Mouse (Mus musculus) bone marrow, adult 2 months (tissue): Measurements from ENCODE around the gene Naxe. TPM values are rescaled to one million over a fixed set of nuclear protein-coding genes. Genes with fewer than 3 reads are reported as not detected.
A peak's percentile ranks its signal among the peaks of the same experiment; 100 is the strongest.

Source experiments
- H3K27ac ChIP-seq: fragments of 200-500 bp; 2 replicates; pipeline ENCODE4 v1.5.1; 2012; ENCODE audit warnings: low read depth, mild to moderate bottlenecking, control low read depth, inconsistent platforms, low read length; ENCODE audit not compliant: control insufficient read depth, poor library complexity, insufficient read depth
- H3K4me1 ChIP-seq: fragments of 200-500 bp; 2 replicates; pipeline ENCODE4 v1.6.1; 2011; ENCODE audit warnings: low read length; ENCODE audit not compliant: control insufficient read depth, insufficient read depth
- H3K4me3 ChIP-seq: fragments of 200-500 bp; replicated peaks from 2 replicates; pipeline ENCODE3; 2011; ENCODE audit warnings: mild to moderate bottlenecking, low read depth, low read length, control low read depth; ENCODE audit not compliant: control insufficient read depth
- CTCF ChIP-seq: fragments of 200-500 bp; IDR thresholded peaks from 2 replicates; pipeline ENCODE4 v1.5.1; 2011; ENCODE audit warnings: low read length, control low read depth; ENCODE audit not compliant: control insufficient read depth, insufficient read depth
- POLR2A ChIP-seq: fragments of 200-500 bp; IDR thresholded peaks from 2 replicates; pipeline ENCODE4 v1.6.1; 2011; ENCODE audit warnings: low read depth, mild to moderate bottlenecking, control low read depth, low read length, borderline replicate concordance; ENCODE audit not compliant: control insufficient read depth
- WGBS: fragments of 180-500 bp; shearing (Covaris S2); methylation state at CpG from one replicate; pipeline ENCODE4 v1.1.7; 2018; 5-methylcytosine and 5-hydroxymethylcytosine counted together
- polyA plus RNA-seq: library from polyadenylated mRNA; stranded (reverse); fragments of >200 nt; gene quantifications from 2 replicates; pipeline ENCODE4 v1.2.4, GENCODE M21; 2011; ENCODE audit warnings: low replicate concordance; ENCODE audit not compliant: missing spikeins, insufficient read depth, insufficient read length

Gene Naxe
- polyA plus RNA-seq = 17.1 and 54.7 TPM in 2 replicates

DNA sequence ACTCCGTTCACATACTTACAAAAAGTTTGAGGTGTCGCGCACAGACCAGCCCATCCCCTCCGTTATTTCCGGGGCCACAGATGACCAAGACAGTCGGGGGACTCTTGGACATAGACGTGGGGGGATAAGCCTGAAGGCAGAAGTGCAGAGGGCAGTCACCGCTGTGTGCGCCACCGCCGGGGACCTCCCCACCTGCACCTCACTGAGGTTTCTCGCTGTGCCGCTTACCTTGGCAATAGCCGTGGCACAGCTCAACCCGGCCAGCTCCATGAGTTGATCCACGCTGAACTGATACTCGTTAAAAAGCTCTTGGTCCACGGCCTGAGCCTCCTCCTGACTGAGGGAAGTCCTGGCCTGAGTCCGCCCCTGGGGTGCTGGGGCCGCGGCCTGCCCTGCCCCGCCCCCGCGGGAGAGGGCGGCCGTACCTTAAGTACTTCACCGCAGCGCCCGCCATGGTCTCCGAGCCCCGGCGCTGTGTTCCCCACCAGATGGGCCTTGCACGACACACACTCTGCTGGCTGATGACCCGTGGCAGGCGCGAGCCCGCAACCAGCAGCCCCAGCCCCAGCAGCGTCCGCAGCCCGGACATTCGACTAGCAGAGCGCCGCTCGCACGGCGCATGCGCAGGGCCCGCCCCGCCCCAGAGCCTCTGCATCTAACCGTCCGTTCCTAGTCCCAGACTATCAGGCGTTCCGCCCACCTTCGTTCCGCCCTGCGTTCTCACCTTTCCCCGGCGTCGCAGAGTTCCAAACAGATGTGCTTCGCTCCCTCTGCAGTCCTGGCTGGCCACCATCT is at the start of gene Naxe:
TSS of gene Naxe (minus strand) at position 594 of the 795 bp plus-strand sequence.
- WGBS = under 1% methylated on average over 60 of the region's 60 CpGs
- H3K27ac ChIP-seq = peak within 1 kb of the TSS; percentile 58
- peaks cover 3% of the 10 kb centered on the region for H3K4me1 ChIP-seq
- TF ChIP-seq CTCF (no peak), POLR2A (peak; percentile 78; the same call in 1 of the 2 replicates)
- H3K4me3 ChIP-seq = peak within 1 kb of the TSS; percentile 99

DNA sequence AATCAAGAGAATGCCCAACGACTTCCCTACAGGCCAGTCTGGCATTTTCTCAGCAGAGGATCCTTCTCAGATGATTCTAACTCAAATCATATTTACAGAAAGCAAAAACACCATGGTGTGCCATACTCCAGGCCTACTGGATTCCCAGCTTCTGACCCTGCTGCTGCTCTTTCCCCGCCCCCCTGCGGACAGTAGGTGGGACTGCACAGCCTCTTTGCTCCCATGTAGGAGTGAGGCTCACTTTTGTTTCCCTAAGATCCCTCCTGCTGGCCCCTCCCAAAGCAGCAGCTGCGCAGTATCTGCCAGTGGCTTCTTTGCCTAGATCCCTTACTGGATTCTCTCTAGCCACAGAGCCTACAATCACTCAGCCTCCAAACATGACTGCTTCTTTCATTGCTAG is 47.8 kb upstream of the Naxe start:
- no peak overlapping the region for H3K27ac ChIP-seq
- WGBS = 91% methylated on average over 4 of the region's 4 CpGs

DNA sequence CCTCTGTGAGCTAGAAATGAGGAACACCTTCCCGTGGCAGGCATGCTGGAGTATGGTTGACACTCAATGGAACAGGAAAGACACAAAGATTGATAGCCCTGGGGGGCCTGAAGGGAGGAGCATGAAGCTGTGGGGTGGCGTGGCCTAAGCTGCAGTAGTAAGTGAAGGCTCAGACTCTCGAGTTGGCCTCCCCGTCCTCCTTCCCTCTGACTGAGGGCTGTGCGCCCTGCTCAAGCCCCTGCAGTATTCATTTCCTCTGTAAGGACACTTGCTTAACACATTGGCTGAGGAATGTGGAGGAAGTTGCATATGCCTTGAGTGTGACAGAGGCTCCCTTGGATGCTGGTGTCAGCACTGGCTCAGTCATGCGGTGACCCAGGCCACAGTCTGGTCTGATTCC is 44.3 kb upstream of the Naxe start:
- Histone ChIP-seq H3K4me3 (no peak overlapping the region), H3K27ac (no peak overlapping the region)
- TF ChIP-seq CTCF = no peak
- TF ChIP-seq POLR2A = no peak

More for the DNA sequence above, 47.8 kb upstream of the Naxe start:
- peaks cover 1% of the 10 kb centered on the region; the same call in 1 of the 2 replicates for H3K4me1 ChIP-seq
- TF ChIP-seq CTCF (no peak), POLR2A (no peak)
- H3K4me3 ChIP-seq = no peak overlapping the region

DNA sequence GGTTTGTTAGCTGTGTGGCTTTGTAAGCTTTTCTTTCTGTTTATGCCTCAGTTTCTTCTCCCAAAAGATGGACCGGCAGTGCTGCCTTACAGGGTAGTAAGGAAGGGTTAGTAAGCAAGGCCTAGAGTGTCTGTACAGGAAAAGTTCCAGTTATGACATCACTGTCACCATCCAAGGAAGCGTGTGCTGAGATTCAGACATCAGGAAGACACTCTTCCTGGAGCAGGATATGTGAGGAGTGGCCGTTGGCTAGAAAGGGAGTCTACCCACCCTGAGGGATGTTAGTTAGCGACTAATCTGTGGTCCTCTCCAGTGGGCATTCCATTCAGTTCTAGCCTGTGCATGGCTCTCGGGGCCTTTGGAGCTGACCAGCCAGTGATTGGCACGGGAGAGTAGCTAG is 43.9 kb upstream of the Naxe start:
- Histone ChIP-seq H3K27ac (no peak overlapping the region), H3K4me3 (no peak overlapping the region), H3K4me1 (no peaks in the 10 kb centered on the region; the same call in 1 of the 2 replicates)
- TF ChIP-seq POLR2A (no peak), CTCF (no peak)
- WGBS = 61% methylated on average over 6 of the region's 6 CpGs

More for the DNA sequence above, 44.3 kb upstream of the Naxe start:
- 24% methylated on average over 6 of the region's 6 CpGs for WGBS
- H3K4me1 ChIP-seq = no peaks in the 10 kb centered on the region; the same call in 1 of the 2 replicates

- no peaks in the 10 kb centered on the region; the same call in 1 of the 2 replicates for H3K4me1 ChIP-seq
- no peak overlapping the region for H3K27ac ChIP-seq
- 80% methylated on average over 7 of the region's 7 CpGs for WGBS
- H3K4me3 ChIP-seq = no peak overlapping the region
- TF ChIP-seq CTCF (no peak), POLR2A (no peak)
These were observed 43.4 kb upstream of the Naxe start for GRCm38 (mm10) chr3:88101736-88102135.

GRCm38 (mm10) chr3:88100251-88100650 is 42.0 kb upstream of the Naxe start:
- H3K27ac ChIP-seq = no peak overlapping the region
- H3K4me3 ChIP-seq = no peak overlapping the region
- WGBS = 28% methylated on average over 3 of the region's 3 CpGs
- no peaks in the 10 kb centered on the region; the same call in 1 of the 2 replicates for H3K4me1 ChIP-seq
- TF ChIP-seq CTCF (no peak), POLR2A (no peak)

- Histone ChIP-seq H3K4me3 (no peak overlapping the region), H3K4me1 (no peaks in the 10 kb centered on the region; the same call in 1 of the 2 replicates), H3K27ac (no peak overlapping the region)
- WGBS = 34% methylated on average over 6 of the region's 6 CpGs
- TF ChIP-seq CTCF (no peak), POLR2A (no peak)
These were observed 39.4 kb upstream of the Naxe start for GRCm38 (mm10) chr3:88097666-88098065.

GRCm38 (mm10) chr3:88094126-88094525 is 35.8 kb upstream of the Naxe start:
- no peaks in the 10 kb centered on the region for H3K4me1 ChIP-seq
- 90% methylated on average over 5 of the region's 5 CpGs for WGBS
- TF ChIP-seq CTCF (no peak), POLR2A (no peak)
- H3K27ac ChIP-seq = no peak overlapping the region
- H3K4me3 ChIP-seq = no peak overlapping the region
